Mouse (Mus musculus) forebrain, postnatal 0 days (tissue): Measurements from ENCODE around the gene Npff. TPM values are rescaled to one million over a fixed set of nuclear protein-coding genes. Genes with fewer than 3 reads are reported as not detected.

Experiments used
- ATAC-seq: fragments of 200-750 bp; cut with Nextera tagmentation; 2 replicates; pipeline ENCODE4 v1.8.0; 2017; ENCODE audit warnings: mild to moderate bottlenecking, moderate library complexity
- DNase-seq: peaks from one replicate; pipeline ENCODE4 v3.0.0-alpha.2; 2015
- H3K27ac ChIP-seq: fragments of 300-500 bp; sonication (generic); 2 replicates; pipeline ENCODE4 v1.5.1; 2014; ENCODE audit warnings: low read depth, mild to moderate bottlenecking, antibody characterized with exemption, low read length, moderate library complexity, mixed read lengths
- H3K27me3 ChIP-seq: fragments of 300-500 bp; sonication (generic); 2 replicates; pipeline ENCODE4 v1.6.1; 2014; ENCODE audit warnings: mild to moderate bottlenecking, low read length, mixed read lengths; ENCODE audit not compliant: insufficient read depth
- H3K36me3 ChIP-seq: fragments of 300-500 bp; sonication (generic); 2 replicates; pipeline ENCODE4 v1.6.1; 2014; ENCODE audit warnings: mild to moderate bottlenecking, moderate library complexity; ENCODE audit not compliant: insufficient read depth
- H3K4me1 ChIP-seq: fragments of 300-500 bp; sonication (generic); 2 replicates; pipeline ENCODE4 v1.6.1; 2014; ENCODE audit warnings: antibody characterized with exemption; ENCODE audit not compliant: insufficient read depth
- H3K4me2 ChIP-seq: fragments of 300-500 bp; sonication (generic); 2 replicates; pipeline ENCODE4 v1.6.1; 2014; ENCODE audit warnings: low read depth, mild to moderate bottlenecking, moderate library complexity
- H3K4me3 ChIP-seq: fragments of 300-500 bp; sonication (generic); 2 replicates; pipeline ENCODE4 v1.5.1; 2014; ENCODE audit warnings: low read depth, low read length, mixed read lengths
- H3K9ac ChIP-seq: fragments of 300-500 bp; sonication (generic); 2 replicates; pipeline ENCODE4 v1.6.1; 2014; ENCODE audit warnings: mild to moderate bottlenecking
- H3K9me3 ChIP-seq: fragments of 300-500 bp; sonication (generic); 2 replicates; pipeline ENCODE4 v1.6.1; 2016; ENCODE audit warnings: low read length
- CTCF ChIP-seq: sonication (generic); IDR thresholded peaks from 2 replicates; pipeline ENCODE4 v1.5.1; 2016; ENCODE audit warnings: antibody characterized with exemption, control low read depth, low read depth
- WGBS: fragments of 180-500 bp; shearing (Covaris S2); extraction: QIAGEN DNeasy Blood & Tissue Kit; methylation state at CpG from one replicate; pipeline ENCODE4 v1.1.7; 2014; 5-methylcytosine and 5-hydroxymethylcytosine counted together
- polyA plus RNA-seq: library from polyadenylated mRNA; unstranded; fragments of >200 nt; fragmentation: Nextera tagmentation; extraction: Ambion mirVana; gene quantifications from 2 replicates; pipeline ENCODE4 v1.2.1, GENCODE M21; 2015
- total RNA-seq: library from RNA; depleted of rRNA; stranded (reverse); fragments of >200 nt; gene quantifications from 2 replicates; pipeline ENCODE4 v1.2.3, GENCODE M21; 2014

Gene Npff
- total and polyA plus RNA-seq, 2 experiments from 2014 or later = 1.5 to 3.1 TPM

DNA sequence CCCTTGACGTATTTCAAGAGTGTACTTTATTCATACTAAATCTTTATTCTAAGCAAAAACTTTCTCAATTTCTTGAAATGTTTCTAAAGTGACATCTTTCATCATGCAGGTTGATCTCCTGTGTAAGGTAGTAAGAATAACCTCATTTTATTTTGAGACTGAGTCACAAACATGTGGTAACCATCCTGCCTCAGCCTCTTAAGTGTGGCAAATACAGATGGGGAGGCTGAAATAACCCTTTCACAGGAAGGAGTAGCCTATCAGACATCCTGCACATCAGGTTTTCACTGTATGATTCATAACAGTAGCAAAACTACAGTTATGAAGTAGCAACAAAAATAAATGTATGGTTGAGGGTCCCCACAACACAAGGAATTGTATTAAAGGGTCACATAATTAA lies 30.8 kb upstream of the Npff start:
- H3K4me1 ChIP-seq = no peaks in the 10 kb centered on the region
- H3K36me3 ChIP-seq = peaks cover 38% of the 10 kb centered on the region
- H3K27me3 ChIP-seq = no peaks in the 10 kb centered on the region
- no peak overlapping the region for H3K9ac ChIP-seq
- H3K4me3 ChIP-seq = no peak overlapping the region
- H3K27ac ChIP-seq = no peak overlapping the region
- H3K4me2 ChIP-seq = no peak overlapping the region
- ATAC-seq (no peak), DNase-seq (no peak)
- no peak for TF ChIP-seq CTCF
- 91% methylated on average over 1 of the region's 1 CpGs for WGBS
- no peaks in the 10 kb centered on the region for H3K9me3 ChIP-seq

DNA sequence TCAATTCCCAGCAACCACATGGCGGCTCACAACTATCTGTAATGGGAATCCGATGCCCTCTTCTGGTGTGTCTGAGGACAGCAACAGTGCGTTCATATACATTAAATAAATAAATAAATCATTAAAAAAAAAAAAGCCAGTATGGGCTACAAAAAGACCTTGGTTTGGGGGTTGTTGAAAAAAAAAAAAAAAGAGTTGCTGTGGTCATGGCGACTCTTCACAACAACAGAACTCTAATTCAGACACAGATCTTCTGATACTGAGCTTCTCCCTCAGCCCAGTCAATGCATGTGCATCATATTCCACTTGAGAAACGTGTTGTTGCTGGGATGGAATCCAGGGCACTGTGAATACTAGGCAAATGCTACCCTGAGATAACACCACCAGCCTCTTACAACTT lies 27.9 kb upstream of the Npff start:
- Histone ChIP-seq H3K4me3 (no peak overlapping the region), H3K4me2 (no peak overlapping the region), H3K36me3 (peaks cover 50% of the 10 kb centered on the region), H3K27me3 (no peaks in the 10 kb centered on the region), H3K27ac (no peak overlapping the region), H3K9ac (no peak overlapping the region), H3K9me3 (no peaks in the 10 kb centered on the region), H3K4me1 (no peaks in the 10 kb centered on the region)
- DNase-seq (no peak), ATAC-seq (no peak)
- no peak for TF ChIP-seq CTCF
- 93% methylated on average over 5 of the region's 5 CpGs for WGBS

DNA sequence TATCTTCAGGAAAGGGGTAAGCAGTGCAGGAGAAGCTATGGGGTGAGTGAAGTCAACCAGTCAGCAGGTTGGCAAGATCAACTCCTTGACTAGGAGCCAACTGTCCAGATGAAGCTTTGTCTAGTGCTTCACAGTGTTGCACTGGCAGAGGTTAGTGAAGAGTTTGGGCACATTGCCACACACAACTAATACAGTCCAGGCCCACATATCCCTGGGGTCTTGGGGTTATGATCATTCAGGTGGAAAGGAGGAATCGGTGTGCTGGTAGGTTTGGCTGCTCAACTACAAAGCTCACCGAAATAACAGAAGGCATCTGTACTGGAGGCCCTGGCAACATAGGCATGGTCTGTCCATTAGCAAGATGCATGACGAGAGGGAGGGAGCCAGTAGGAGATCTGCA lies 22.7 kb upstream of the Npff start:
- H3K9me3 ChIP-seq = no peaks in the 10 kb centered on the region
- no peak overlapping the region for H3K4me2 ChIP-seq
- TF ChIP-seq CTCF = no peak
- H3K9ac ChIP-seq = no peak overlapping the region
- H3K27ac ChIP-seq = peak overlapping the region; percentile 72
- WGBS = 57% methylated on average over 3 of the region's 3 CpGs
- ATAC-seq (peak; percentile 27; the same call in 1 of the 2 replicates), DNase-seq (peak; percentile 47)
- H3K4me1 ChIP-seq = 0 out of 2 replicates have a peak, but pooled peaks cover 4% of the 10 kb centered on the region
- H3K36me3 ChIP-seq = peaks cover 46% of the 10 kb centered on the region
- no peak overlapping the region for H3K4me3 ChIP-seq
- no peaks in the 10 kb centered on the region for H3K27me3 ChIP-seq

DNA sequence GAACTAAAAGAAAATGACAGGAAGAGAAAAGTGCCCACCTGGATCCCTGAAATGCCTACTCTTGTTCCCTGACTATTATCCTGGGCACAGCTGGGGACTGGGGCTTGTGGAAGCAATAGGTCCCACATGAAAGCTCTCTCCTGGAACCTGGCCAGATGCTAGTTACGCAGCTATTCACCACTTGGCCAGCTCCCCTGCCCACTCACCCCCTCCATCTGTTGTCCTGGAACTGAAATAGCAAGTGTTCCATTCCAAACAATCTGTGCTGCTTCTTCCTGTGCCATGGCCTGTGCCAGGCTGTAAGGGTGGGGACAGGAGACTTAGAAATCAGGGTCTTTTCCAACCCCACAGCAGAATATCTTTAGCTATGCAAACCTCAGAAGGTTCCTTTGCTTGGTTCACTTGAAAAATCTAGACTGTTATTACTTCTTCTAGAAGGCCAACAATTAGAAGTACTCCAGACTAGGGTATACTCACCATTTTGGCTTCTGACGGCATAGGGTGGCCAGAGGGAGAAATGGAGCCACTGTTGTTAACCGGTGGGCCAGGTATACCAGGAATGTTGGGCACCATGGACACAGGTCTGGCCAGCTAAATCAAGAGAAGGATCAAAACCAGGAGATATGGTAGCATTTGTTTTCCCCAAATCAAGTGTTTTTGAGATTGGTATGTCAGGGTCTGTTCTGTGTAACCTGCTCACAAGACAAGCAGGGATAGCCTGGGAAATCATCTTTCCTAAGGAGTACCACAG lies 22.1 kb upstream of the Npff start:
- H3K27ac ChIP-seq = peak overlapping the region; percentile 72
- ATAC-seq = peak; percentile 83

DNA sequence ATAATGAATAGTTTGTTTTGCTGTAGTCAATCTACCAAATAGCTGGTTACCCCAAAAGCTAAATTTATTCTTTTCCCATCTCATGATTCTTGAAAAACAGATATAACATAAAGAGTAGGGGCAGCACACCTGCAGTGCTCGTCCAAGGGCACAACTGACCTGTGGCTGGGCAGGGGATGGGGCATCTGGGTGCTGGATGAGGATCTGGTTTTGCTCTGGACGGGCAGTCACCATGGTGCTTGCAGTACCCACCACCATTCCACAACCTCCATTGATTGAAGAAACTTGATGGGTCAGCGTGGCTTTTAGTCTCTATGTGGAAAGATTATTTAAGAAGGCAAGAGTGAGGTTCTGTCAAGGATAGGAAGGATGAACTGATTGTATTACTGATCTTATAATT lies 21.5 kb upstream of the Npff start:
- Histone ChIP-seq H3K9ac (no peak overlapping the region), H3K4me2 (no peak overlapping the region), H3K4me3 (no peak overlapping the region), H3K4me1 (0 out of 2 replicates have a peak, but pooled peaks cover 4% of the 10 kb centered on the region), H3K27me3 (no peaks in the 10 kb centered on the region), H3K9me3 (no peaks in the 10 kb centered on the region), H3K36me3 (peaks cover 38% of the 10 kb centered on the region; the same call in 1 of the 2 replicates), H3K27ac (peak overlapping the region; percentile 72)
- no peak for TF ChIP-seq CTCF
- WGBS = 77% methylated on average over 3 of the region's 3 CpGs
- ATAC-seq = no peak
- no peak for DNase-seq

More for the DNA sequence above, 22.1 kb upstream of the Npff start:
- peak; percentile 6; the same call in 1 of the 2 replicates for TF ChIP-seq CTCF
- Histone ChIP-seq H3K36me3 (peaks cover 40% of the 10 kb centered on the region; the same call in 1 of the 2 replicates), H3K9ac (no peak overlapping the region), H3K4me1 (0 out of 2 replicates have a peak, but pooled peaks cover 4% of the 10 kb centered on the region), H3K4me3 (no peak overlapping the region), H3K27me3 (no peaks in the 10 kb centered on the region), H3K9me3 (no peaks in the 10 kb centered on the region), H3K4me2 (no peak overlapping the region)
- 47% methylated on average over 3 of the region's 3 CpGs for WGBS
- DNase-seq = peak; percentile 79

DNA sequence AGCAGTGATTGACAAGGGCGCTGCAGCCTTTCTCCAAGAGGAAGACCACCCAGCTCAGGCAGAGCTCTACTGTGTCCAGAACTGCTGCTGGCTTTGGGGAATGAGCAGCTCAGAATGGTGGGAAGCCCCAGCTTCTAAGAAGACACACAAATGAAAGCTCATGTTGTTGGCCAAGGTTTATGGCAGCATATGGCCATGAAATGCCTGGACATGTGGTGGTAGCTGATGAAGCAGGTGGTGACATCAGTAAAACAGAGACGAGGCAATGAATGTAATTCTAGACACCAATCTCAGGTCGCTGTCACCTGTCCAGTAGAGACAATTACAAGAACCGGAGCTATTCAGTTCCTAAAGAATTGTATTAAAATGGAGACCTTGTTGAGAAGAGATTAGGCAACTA lies 20.1 kb upstream of the Npff start:
- ATAC-seq (no peak), DNase-seq (no peak)
- Histone ChIP-seq H3K36me3 (peaks cover 45% of the 10 kb centered on the region), H3K9me3 (no peaks in the 10 kb centered on the region), H3K4me3 (no peak overlapping the region), H3K27me3 (no peaks in the 10 kb centered on the region), H3K27ac (no peak overlapping the region), H3K4me1 (0 out of 2 replicates have a peak, but pooled peaks cover 4% of the 10 kb centered on the region), H3K9ac (no peak overlapping the region), H3K4me2 (no peak overlapping the region)
- 69% methylated on average over 4 of the region's 4 CpGs for WGBS
- no peak for TF ChIP-seq CTCF

DNA sequence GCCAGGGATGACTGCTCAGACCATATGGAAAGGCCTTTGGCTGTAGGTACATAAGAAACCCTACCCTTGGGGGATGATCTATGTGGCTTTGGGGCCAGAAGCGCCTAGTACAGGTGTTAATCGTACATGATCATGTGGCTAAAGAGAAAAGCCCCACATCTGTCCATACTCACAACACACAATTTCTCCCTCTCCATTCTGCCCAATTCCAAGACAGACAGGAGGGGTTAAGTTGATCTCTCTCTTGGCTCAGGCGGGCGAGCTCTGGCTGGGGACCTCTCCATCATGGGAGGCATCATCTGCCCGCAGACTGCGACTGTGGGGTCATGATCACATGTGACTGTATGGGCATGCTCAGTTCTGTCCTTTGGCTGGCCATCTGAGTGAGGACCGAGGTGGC lies 9.2 kb upstream of the Npff start:
- Histone ChIP-seq H3K4me3 (no peak overlapping the region), H3K27me3 (no peaks in the 10 kb centered on the region), H3K36me3 (peaks cover 59% of the 10 kb centered on the region), H3K4me2 (no peak overlapping the region), H3K27ac (no peak overlapping the region), H3K9me3 (no peaks in the 10 kb centered on the region), H3K9ac (no peak overlapping the region), H3K4me1 (no peaks in the 10 kb centered on the region)
- WGBS = 94% methylated on average over 7 of the region's 7 CpGs
- TF ChIP-seq CTCF = no peak
- DNase-seq (no peak), ATAC-seq (no peak)
